Mouse (Mus musculus) common myeloid progenitor, adult 5-6 weeks (primary cell): Measurements from ENCODE around the gene Olfr522. TPM values are rescaled to one million over a fixed set of nuclear protein-coding genes. Genes with fewer than 3 reads are reported as not detected.

Source experiments
- ATAC-seq: replicated peaks from 2 replicates; pipeline ENCODE4 v1.8.0; 2016; ENCODE audit warnings: low read depth, mild to moderate bottlenecking, moderate TSS enrichment, inconsistent platforms; ENCODE audit not compliant: poor library complexity, severe bottlenecking
- total RNA-seq: library from RNA; stranded (forward); fragments of 200-1000, 187-1606 nt; gene quantifications from 2 replicates; pipeline ENCODE4 v1.2.3, GENCODE M21; 2017

Gene Olfr522
- total RNA-seq, 1 experiment from 2014 or later: not detected

GRCm38 (mm10) chr7:140120484-140120883, 44.1 kb downstream of the Olfr522 start:
- no peak for ATAC-seq

GRCm38 (mm10) chr7:140116329-140117054, 48.1 kb downstream of the Olfr522 start, which contains the start of gene Echs1:
TSS of gene Echs1 (minus strand) at chr7:140116476.
- peak; percentile 96 for ATAC-seq

- ATAC-seq: peak; percentile 76
Measured at GRCm38 (mm10) chr7:140115583-140116328, 48.8 kb downstream of the Olfr522 start, which contains the start of gene Paox. TSS of gene Paox (plus strand) at chr7:140115799.

GRCm38 (mm10) chr7:140111943-140112342, 52.6 kb downstream of the Olfr522 start:
- ATAC-seq: no peak

Other genes starting within 250 kb of the Olfr522 start
- gene Utf1, start 221.0 kb downstream of the Olfr522 start, total RNA-seq: not detected in 2 replicates
- 0.49 TPM in 1 of 2 replicates, not detected in the other for gene 6430531B16Rik, start 186.0 kb downstream of the Olfr522 start, total RNA-seq
- 0.34 and 0.46 TPM in 2 replicates for gene Adam8, start 172.2 kb downstream of the Olfr522 start, total RNA-seq
- 21.7 and 23.6 TPM in 2 replicates for gene Zfp511, start 128.4 kb downstream of the Olfr522 start, total RNA-seq
- 47.4 and 54.2 TPM in 2 replicates for gene Tubgcp2, start 128.1 kb downstream of the Olfr522 start, total RNA-seq
- not detected in 2 replicates for gene Msx3, start 115.7 kb downstream of the Olfr522 start, total RNA-seq
- gene Caly, start 82.2 kb downstream of the Olfr522 start, total RNA-seq: not detected in 2 replicates
- not detected in 2 replicates for gene Prap1, start 71.4 kb downstream of the Olfr522 start, total RNA-seq
- 2.8 and 6.6 TPM in 2 replicates for gene Fuom, start 62.3 kb downstream of the Olfr522 start, total RNA-seq
- 11.1 and 11.4 TPM in 2 replicates for gene Paox, start 49.0 kb downstream of the Olfr522 start, total RNA-seq
- 59.3 and 73.0 TPM in 2 replicates for gene Echs1, start 48.3 kb downstream of the Olfr522 start, total RNA-seq
- 13.6 and 21.2 TPM in 2 replicates for gene Mtg1, start 27.2 kb downstream of the Olfr522 start, total RNA-seq
- not detected in 2 replicates for gene Sprn, start 9.9 kb downstream of the Olfr522 start, total RNA-seq
- not detected in 2 replicates for gene Olfr523, start 8.5 kb upstream of the Olfr522 start, total RNA-seq
- not detected in 2 replicates for gene Olfr524, start 41.2 kb upstream of the Olfr522 start, total RNA-seq
- not detected in 2 replicates for gene Cd163l1, start 53.5 kb upstream of the Olfr522 start, total RNA-seq
- gene 5830411N06Rik, start 82.5 kb upstream of the Olfr522 start, total RNA-seq: not detected in 2 replicates
- gene Olfr525, start 156.1 kb upstream of the Olfr522 start, total RNA-seq: not detected in 2 replicates
- gene Olfr527, start 169.3 kb upstream of the Olfr522 start, total RNA-seq: not detected in 2 replicates
- gene Olfr60, start 196.9 kb upstream of the Olfr522 start, total RNA-seq: not detected in 2 replicates
- gene Olfr530, start 211.6 kb upstream of the Olfr522 start, total RNA-seq: not detected in 2 replicates
- gene Olfr531, start 238.2 kb upstream of the Olfr522 start, total RNA-seq: not detected in 2 replicates